Mouse (Mus musculus) frontal cortex, adult 2 months (tissue): Measurements from ENCODE around the gene Insl5. TPM values are rescaled to one million over a fixed set of nuclear protein-coding genes. Genes with fewer than 3 reads are reported as not detected.
A peak's percentile ranks its signal among the peaks of the same experiment; 100 is the strongest.

ENCODE experiments used
- DNase-seq, 2 experiments: peaks; one replicate each; pipeline ENCODE4 v3.0.0; 2022; ENCODE audit warnings: low spot score in 1 of 2; ENCODE audit errors: extremely low spot score in 1 of 2
- polyA plus RNA-seq: library from polyadenylated mRNA; depleted of rRNA; stranded (reverse); fragments of >200 nt; gene quantifications from 2 replicates; pipeline ENCODE4 v1.2.3, GENCODE M21; 2012

The Insl5 gene
- polyA plus RNA-seq, 1 experiment, result 5.3 TPM

DNA sequence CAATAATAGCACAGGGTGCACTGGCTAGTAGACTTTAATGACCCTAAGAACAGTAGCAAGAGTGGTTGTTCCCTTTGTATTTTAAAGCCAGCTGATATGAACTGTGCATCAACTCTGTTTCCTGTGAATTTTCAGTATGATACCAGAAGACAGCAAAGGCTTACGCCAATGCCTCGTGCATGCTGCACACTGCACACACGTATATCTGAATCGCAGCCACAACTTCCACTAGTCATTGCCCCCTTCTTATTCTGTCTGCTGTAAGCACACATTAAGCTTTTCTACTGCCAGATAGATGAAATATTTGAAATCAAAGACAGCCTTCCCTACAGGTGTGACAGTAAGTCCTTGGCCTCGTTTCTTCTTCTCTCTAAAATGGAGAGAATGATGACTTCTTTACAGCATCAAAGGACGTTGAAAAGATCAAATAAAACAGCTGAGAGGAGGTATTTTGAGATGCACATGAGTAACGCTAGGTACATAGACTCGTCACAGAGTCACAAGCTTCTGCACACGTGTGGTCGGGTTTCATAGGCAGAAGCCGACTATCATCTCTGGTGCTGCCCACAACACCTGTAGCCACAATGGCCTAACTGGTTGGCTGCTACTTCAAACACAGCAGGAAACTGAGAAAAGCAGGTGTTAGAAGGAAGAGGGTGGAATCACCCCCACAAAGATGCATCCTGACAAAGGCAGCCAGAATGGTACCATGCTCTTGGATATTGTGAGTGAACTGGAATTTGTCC is 35.9 kb downstream of the Insl5 start:
- no peak for DNase-seq

DNA sequence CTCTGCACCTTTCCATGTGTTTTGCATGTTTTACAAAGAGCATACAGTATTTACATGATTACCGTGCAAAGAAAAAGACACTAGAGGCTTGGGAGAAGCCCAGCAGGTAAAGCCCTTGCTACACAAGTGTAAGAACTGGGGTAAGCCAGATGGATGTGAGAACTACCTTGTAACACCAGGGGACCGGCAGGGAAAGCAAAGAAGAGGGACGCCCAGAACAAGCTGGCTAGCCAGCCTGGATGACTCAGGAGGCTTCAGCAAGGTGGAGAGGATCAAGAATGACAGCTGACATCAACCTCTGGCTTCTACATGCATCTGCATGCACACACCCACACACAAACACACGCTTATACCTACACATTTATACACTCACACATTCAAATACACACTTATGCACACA is 36.6 kb downstream of the Insl5 start:
- no peak for DNase-seq

DNA sequence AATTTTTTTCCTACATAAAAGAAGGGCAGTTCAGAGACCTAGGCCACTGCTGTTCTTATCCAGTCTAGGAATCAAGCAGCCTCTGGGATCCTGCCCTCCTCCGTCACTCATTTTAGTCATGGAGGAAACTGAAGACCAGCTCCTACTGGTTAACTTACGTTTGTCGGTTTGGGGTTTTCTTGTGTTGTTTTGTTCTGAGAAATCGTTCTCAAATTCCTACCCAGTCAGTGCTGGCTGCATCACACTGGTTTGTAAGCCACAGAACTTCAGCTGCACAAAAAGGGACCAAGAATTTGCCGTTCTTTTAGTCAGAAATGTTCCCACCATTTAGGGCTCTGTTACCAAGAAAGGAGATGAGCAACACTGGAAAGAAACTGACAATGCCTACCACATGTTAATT is 37.3 kb downstream of the Insl5 start:
- DNase-seq, result no peak

DNA sequence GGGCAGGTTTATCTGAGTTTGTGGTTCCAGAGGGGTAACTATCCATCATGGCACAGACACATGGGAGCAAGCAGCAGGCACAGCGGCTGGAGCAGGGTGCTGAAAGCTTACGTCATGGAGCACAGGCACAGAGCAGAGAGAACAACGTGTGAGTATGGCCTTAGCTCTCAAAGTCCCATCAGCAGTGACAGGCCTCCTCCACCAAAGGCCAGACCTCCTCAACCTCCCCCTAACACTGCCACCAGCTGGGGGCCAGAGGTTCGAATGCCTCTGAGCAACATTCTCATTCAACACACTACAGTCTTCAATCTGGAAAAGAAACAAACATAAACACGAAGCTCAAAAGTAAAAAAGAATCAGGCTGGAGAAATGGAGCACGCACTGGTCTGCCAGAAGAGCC is 38.1 kb downstream of the Insl5 start:
- no peak for DNase-seq

DNA sequence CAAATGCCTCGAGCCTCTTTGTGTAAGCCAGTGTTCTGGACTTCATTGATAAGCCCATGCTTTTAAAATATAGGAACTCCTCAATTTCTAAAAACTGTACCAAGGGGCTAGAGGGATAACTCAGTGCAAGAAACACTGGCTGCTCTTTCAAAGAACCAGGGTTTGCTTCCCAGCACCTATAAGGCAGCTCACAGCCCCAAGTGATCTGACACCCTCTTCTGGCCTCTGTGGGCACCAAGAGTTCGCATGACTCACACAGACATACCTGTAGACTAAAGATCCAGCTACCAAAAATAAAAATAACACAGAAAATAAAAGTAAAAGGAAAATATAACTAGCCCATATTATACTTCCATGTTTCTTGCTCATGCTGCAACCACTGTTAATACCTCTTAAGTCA is 38.9 kb downstream of the Insl5 start:
- no peak for DNase-seq

DNA sequence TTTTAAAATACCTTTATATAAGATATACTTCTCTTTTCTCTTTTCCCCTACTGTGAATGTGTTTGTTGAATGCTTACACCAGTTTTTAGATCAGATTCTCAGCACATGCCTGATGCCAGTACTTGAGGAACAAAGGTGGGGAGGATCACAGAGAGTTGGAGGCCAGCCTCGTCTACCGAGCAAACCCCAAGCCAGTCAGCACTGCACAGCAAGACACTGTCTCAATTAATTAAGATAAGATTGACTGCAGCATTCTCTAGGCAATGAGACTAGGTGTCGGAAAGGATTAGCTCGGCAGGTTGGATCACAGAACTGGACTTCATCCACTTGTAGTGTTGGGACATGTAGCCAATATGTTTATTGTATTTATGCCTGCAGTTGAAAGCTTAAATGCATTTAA is 39.3 kb downstream of the Insl5 start:
- DNase-seq, result no peak

DNA sequence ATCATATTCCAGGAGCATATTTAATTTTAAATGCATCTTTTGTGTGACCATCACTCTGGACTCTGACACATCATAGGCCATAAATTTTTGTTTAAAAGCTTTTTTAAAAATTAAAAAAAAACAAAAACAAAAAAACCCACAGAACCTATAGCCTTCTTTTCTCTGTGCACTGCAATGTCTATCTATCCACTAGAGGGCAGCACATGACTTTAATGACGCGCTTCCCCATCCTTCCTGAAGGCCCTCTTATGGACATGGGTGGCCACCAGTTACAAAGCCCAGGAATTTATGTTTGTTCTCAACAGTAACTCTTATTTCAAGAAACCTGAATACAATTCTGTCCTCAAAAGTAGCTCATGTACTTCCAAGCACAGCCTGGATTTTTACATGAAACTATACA is 39.7 kb downstream of the Insl5 start:
- peak; percentile 35 to 87 for DNase-seq

DNA sequence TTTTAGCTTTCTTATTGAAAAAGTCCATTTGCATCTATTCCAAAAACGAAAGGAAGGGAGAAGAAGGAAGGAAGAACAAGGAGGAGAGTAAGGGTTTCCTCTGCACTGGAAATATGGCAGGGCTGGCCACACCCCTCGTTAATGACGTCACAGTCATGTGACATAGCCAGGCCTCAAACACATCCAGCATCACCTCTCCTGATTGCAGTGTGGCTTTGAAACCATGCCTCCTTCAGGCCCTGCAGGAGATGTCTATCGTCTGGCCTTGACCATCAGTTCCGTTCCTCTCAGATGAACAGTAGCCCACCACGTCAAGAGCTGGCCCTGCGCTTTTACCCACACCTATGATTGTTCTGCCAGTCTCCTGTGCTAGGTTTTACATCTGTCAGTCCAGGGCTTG is 40.5 kb downstream of the Insl5 start:
- no peak for DNase-seq

DNA sequence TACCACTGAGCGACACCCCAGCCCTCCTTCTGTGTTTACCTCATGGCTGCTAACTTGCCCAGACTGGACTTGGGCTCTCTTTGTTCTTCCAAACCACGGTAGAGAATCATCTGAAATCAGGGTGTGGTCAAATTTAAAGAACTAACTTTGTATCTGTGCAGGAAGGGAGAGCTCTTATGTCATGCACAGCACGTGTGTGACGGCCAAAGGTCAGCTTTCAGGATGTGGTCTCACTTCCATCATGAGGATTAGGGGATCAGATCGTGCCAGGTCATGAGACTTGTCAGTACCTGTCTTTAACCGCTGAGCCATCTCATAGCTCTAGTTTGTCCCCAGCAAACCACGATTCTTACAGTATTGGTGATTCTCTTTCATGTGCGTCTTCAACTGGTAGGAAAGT is 44.9 kb downstream of the Insl5 start:
- no peak for DNase-seq

DNA sequence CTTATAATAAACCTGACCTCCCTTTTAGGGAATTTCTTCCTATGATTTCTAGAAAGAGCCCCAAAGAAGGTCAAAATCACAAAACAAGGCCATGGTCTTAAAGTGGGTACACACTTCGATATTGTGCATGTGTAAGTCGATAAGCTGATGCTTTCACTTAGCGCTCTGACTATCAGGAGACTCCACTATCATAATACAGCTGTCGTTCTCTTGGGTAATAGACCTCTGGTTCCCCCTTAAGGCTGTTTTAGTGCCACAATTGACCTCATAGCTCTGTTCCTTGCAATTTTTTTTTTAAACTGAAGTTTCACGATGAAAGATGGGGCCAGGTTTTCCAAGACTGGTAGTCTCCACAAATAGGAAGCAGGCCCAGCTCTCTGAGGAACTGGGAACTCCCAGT is 47.3 kb downstream of the Insl5 start:
- no peak for DNase-seq

DNA sequence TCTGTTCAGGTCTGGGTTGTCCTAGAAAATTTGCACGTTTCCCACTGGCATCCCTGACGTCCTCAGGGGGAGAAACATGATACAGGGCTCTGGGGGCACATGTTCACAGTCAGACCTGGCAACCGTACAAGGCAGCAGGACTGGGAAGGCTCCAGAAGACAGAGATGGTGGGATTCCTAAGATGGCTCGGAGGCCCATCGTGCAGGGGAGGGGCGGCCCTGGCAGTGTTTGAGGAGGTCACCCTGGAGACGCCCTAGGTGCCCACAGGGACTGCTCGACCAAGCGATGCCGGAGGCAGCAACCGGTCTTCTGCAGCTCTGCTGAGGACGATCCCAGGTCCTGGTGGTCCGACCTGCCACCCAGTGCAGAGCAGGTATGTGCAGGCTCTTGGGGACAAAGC is 48.2 kb downstream of the Insl5 start, which contains the start of gene Tctex1d1:
Tctex1d1 (plus strand) TSS at position 167 of the 400 bp plus-strand sequence.
- DNase-seq, result no peak

DNA sequence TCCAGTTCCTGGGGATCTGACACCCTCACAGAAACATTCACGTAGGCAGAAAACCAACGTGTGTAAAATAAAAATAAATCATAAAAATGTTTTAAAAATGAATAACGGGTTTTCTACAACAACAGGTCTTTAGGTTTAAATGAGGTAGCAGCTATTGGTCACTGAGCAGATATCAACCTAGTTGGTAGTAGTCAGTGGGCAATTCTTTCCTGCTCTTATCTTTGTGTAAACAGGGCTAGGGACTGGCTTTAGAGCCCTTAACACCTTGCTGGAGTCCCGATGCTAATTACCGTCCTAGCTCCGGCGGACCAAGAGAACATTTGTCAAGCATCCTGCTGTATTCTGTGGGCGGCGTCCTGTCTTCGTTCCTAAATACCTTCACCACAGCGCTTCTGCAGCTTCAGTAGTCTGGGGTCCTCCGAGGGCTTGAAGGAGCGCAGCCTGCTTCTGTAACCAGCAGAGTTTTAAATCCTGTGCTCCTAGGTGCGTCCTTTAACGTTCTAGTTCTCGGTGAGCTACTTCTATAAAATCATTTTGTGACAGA is 48.8 kb downstream of the Insl5 start:
- DNase-seq, result no peak

DNA sequence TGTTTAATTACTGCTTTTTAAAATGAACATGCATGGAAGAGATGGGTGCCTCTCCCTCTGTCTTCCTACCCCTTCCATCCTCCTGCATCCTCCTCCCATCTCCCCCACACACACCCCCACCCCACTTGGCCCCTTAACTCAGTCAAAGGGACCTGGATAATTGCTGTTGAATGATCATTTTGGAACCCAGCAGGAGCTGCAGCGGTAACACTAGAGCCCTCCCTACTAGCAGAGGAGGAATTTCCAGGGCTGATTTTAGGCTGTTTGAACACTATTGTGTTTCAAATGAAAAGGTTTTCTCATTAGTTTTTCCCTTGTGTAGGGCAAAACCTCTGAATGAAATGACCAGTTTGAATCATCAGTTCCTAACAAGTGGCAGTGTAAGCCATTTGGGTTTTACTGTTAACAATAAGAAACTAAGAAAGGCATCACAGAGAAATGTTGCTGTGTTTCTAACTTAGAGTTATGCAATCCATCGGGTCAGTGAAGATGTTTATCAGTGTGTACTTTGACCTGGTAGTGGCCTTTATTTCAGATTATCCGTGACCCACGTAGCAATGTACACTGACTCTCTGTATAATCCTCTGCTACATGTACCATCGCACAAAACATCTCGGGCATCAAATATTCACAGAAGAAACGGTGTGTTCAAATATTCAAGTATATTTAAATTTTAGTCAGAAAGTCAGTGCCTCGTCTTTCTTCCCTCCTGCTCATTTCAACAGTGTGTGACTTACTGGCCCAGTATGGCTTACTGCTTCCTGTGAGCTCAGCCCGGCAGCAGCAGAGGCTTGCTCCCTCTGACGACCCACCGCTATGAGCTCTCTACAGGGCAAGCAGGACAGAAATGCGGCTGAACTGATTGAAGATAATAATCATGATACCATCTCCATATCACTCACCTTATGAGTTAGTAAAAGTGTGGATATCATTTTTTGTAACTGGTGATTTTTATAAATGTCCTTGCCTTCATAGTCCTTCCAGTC is 50.1 kb downstream of the Insl5 start:
- no peak for DNase-seq

DNA sequence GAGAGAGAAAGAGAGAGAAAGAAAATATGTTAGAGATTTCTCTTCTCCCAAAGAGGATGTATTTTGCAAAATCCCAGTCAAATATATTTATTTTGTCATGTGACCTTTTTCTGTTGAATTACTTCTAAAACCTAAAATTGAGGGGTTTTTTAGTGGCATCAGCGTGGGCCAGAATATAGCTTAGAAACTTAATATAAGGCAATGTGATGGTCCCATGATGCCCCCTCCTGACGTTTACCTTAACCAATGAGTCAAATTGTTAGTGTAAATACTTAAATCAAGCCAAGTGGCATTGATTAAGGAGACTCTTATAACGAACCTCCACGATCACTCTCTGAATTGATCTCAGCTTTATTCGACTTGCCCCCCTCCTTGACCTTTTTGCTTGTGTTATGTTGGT is 52.5 kb downstream of the Insl5 start:
- DNase-seq, result no peak

DNA sequence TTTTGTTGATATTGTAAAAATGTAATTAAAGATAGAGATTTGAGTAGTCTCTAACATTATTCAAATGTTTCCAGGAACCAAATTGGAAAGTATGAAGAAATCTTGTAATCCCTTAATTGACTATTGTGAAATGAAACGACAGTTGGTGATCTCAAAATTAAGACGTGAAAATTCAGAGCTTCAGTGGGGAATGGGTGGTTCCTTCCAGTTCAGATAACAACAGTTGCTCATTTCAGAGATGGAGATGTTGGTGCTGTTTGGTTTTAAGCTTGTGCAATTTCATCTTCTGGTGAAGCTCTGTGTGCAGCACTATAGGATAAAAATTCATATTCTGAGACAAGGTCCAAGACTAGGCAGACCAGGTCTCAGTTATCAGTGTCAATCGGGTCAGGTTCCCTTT is 54.6 kb downstream of the Insl5 start:
- DNase-seq, result no peak

DNA sequence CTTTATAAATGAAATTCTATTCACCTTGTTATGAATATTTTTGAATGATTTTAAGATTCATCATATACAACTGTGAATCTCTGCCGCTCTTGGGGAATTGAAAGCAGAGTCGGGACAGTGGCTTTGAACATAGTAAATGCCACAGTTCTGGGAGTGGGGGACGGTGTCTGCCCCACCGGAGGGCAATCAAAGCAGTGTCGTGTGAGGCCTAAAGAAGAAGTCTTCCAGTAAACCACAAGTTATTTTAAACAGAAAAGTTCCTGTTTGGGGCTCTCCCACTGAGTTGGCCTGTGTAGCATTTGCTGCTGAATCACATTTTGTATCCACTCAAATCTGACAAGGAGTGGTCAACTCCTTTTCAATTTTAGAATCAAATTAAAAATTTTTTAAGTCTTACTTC is 55.5 kb downstream of the Insl5 start:
- DNase-seq, result no peak

DNA sequence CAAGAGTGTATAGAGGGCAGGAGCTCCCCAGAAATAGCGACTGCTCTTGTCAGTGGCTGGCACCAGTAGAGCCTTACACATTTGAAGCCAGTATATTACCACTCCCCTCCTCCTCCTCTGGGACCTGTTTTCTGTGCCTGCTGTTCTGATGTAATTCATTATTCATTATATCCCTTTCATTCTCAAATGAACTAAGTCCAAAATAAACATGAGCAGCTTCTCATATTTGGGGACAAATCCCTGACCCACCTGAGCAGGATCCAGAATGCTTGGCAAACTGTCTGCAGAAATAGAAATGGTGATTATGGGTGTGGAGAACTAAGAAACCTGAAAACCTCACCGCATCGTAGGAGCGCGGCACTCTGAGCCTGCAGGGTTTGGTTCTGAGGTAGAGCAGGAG is 57.0 kb downstream of the Insl5 start:
- DNase-seq, result no peak
